Mouse (Mus musculus) ES-E14 (cell line): ENCODE measurements around the gene Slc35e3.

ENCODE experiments used
- CHD2 ChIP-seq: IDR thresholded peaks from 2 replicates; pipeline ENCODE4 v1.6.1; 2014; ENCODE audit warnings: mild to moderate bottlenecking, low read depth, low read length, inconsistent platforms
- HCFC1 ChIP-seq: IDR thresholded peaks from 2 replicates; pipeline ENCODE4 v1.6.1; 2012; ENCODE audit warnings: low read length, inconsistent platforms, borderline replicate concordance; ENCODE audit not compliant: insufficient read depth
- MAFK ChIP-seq: IDR thresholded peaks from 2 replicates; pipeline ENCODE4 v1.6.1; 2014; ENCODE audit warnings: mild to moderate bottlenecking, low read depth, low read length, inconsistent platforms; ENCODE audit not compliant: insufficient read depth
- ZC3H11A ChIP-seq: IDR thresholded peaks from 2 replicates; pipeline ENCODE4 v1.6.1; 2012; ENCODE audit warnings: low read depth, mild to moderate bottlenecking, inconsistent platforms, low read length, borderline replicate concordance
- ZNF384 ChIP-seq: IDR thresholded peaks from 2 replicates; pipeline ENCODE4 v1.6.1; 2012; ENCODE audit warnings: low read depth, low read length, inconsistent platforms

DNA sequence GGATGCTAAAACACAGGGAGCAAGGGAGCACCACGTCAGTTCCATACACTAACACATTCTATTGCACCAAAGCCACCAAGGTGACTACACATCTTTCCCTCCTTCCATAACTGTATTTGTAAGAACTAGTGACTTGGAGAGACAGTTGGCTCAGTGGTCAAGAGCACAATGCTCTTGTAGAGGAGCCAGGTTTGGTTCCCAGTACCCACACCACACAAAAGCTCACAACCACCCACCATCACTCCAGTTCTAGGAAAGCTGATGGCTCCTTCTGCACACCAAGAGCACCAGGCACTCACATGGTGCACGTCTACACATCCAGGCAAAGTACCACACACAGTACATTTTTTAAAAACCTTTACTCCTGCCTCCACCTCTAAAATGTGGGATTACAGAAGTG is 35.9 kb upstream of the Slc35e3 start:
- TF ChIP-seq ZNF384 (no peak), HCFC1 (no peak), CHD2 (no peak), ZC3H11A (no peak), MAFK (no peak)
